Mouse (Mus musculus) gastrocnemius, adult 18-20 months (tissue): ENCODE data around the gene Bola2. TPM values are rescaled to one million over a fixed set of nuclear protein-coding genes. Genes with fewer than 3 reads are reported as not detected.
"Not testable (repeated sequence)": the region's sequence is repeated elsewhere in the genome, so short reads cannot be mapped to it uniquely, and the experiment has no call there.

ENCODE experiments used
- DNase-seq: peaks from one replicate; pipeline ENCODE4 v3.0.0; 2021; ENCODE audit warnings: low spot score
- total RNA-seq, 2 experiments: library from RNA; stranded (reverse); gene quantifications; 2 replicates each; pipeline ENCODE4 v1.2.3; 2021

The Bola2 gene
- total RNA-seq, 2 experiments from 2014 or later: 37.1 to 42.2 TPM

DNA sequence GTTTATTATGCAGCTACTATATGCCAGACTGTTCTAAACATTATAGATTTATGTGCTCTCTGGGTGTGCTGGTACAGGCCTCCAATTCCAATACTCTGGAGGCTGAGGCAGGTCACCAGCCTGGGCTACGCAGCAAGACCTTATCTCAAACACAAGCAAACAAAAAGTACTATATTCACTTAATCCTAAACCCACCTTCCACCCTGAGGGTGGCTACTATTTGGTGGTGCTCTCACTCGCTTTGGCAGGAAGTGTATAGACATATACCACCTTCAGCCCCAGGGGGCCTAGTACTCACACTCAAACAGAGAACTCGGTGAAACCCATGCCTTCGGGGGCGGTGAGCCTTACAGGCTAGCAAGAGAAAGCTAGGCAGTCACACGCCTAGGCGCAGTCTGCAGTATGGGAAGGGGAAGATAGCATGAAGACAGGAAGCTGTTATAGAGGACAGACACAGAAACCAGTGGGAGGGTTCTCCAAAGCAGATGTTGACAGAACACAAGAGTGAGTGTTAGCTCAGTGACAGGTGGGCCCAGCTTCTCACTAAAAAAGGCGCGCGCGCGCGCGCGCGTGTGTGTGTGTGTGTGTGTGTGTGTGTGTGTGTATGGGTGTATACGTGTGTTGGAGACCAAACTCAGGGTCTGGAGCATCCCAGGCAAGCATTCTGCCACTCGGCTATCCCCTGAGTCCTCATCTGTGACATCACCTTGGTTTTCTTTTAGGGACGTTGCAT is 12.4 kb downstream of the Bola2 start, which contains the start of gene Coro1a:
TSS of gene Coro1a (minus strand) at position 346 of the 733 bp plus-strand sequence.
- DNase-seq: no peak

- DNase-seq: no peak
These were observed 13.2 kb downstream of the Bola2 start for GRCm38 (mm10) chr7:126708175-126708952.

- DNase-seq: no peak
These were observed 15.1 kb downstream of the Bola2 start for GRCm38 (mm10) chr7:126710266-126710665.

- DNase-seq: no peak
These were observed 16.7 kb downstream of the Bola2 start for GRCm38 (mm10) chr7:126711910-126712309.

- no peak for DNase-seq
These were observed 20.5 kb downstream of the Bola2 start for GRCm38 (mm10) chr7:126715679-126716078.

GRCm38 (mm10) chr7:126717566-126717965 is 22.4 kb downstream of the Bola2 start:
- DNase-seq: no peak

- DNase-seq: no peak
These were observed 23.7 kb downstream of the Bola2 start for GRCm38 (mm10) chr7:126718787-126719337.

DNA sequence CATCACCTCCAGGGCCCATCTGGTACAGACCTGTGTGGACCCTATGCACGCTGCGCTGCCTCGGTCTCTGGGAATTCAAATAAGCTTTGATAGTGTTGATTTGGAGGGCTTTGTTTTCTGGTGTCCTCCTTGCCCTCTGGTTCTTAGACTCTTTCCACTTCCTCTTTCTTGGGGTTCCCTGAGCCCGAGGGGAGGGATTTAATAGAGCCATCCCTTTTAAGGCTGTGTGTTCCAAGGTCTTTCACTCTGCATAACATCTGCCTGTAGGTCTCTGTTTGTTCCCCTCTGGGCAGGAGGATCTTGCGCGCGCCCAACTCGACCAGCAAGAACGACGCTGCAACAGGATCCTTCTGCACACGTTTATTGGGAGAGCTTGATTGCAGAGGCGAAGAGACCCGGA is 26.4 kb downstream of the Bola2 start:
- DNase-seq: no peak

DNA sequence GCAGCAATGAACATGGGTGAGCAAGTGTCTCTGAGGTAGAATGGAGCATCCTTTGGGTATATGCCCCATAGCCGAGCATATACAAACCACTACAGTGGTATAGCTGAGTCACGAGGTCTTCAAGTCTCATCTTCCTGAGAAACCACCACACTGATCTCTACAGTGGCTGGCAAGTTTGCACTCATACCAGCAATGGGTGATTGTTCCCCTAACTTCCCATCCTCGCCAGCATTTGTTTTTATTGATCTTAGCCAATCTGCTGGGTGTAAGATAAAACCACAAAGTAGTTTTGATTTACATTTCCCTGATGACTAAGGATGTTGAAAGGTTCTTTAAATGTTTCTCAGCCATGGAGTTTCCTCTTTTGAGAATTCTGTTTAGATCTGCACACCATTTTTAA is 29.9 kb downstream of the Bola2 start:
- no peak for DNase-seq

GRCm38 (mm10) chr7:126725667-126726066 is 30.5 kb downstream of the Bola2 start:
- DNase-seq: no peak

GRCm38 (mm10) chr7:126730256-126730789 is 35.1 kb downstream of the Bola2 start:
- not testable (repeated sequence) for DNase-seq

- DNase-seq: no peak
These were observed 40.9 kb downstream of the Bola2 start for GRCm38 (mm10) chr7:126736122-126736521.

GRCm38 (mm10) chr7:126739551-126739950 is 44.4 kb downstream of the Bola2 start:
- DNase-seq: no peak

DNA sequence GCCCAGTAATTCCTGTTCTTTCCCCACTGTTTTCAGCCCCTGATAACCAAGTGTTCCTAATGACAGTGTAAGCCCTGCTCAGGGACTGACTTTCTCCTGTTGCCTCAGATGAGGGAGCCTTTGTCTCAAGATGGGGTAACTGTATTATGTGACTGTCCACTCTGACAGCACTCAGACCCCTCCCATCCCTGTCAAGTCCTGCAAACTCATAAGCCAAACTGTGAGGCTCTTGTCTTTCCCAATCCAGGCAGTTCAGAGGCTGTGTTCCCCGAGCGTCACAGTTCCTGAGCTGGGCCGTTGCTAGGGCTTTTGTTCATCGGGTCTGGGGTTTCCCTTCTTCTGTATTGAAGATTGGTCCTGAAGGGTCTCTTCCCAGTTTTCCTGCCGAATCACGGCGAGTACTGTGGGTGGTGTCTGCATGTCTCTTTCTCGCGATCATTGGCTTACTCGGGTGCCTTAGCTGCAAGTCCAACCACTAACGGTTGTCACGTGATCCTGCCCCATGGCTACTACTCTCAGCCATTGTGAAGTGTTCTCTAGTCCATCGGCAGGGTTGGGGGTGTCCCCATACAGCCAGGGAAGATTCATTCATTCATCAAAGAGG is 45.0 kb downstream of the Bola2 start:
- no peak for DNase-seq

DNA sequence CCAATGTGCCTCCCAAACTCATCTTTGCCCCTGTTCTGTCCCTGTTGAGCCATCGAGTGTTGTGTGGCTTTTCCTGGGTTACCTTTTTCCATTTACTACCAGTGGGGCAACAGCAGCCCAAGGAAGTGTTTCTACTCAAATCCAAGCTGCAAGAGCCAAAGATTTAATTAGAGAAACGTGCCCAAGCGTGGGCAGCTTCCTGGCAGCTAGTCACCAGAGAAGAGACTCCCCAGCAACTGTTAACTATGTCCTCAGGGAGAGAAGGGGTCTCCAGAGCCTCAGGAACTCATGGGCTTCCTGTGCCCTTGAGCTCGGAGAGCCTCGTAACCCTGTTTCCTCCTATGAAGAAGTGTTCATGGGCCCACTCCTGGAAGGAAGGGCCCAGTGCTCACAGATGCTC is 45.8 kb downstream of the Bola2 start:
- DNase-seq: no peak

DNA sequence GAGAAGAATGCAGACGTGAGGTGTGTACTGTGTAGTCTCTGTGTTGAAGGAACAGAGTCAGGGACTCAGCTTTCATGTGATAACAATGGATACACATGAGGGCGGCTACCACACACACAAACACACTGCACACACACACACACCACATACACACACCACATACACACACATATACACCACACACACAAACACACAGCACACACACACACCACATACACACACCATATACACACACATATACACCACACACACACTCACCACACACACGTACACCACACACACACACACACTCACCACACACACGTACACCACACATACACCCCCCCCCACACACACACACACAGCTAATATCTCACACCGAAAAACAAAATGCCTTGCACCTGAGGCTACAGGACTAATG is 46.3 kb downstream of the Bola2 start:
- no peak for DNase-seq

GRCm38 (mm10) chr7:126741964-126742482 is 46.8 kb downstream of the Bola2 start:
- DNase-seq: no peak

GRCm38 (mm10) chr7:126746066-126746465 is 50.9 kb downstream of the Bola2 start:
- DNase-seq: no peak

GRCm38 (mm10) chr7:126746798-126747197 is 51.6 kb downstream of the Bola2 start:
- DNase-seq: no peak

- no peak for DNase-seq
These were observed 53.6 kb downstream of the Bola2 start for GRCm38 (mm10) chr7:126748824-126749223.
